Mouse (Mus musculus) layer of hippocampus, adult 18-20 months (tissue): Measurements from ENCODE around the gene Ube2e3. TPM values are rescaled to one million over a fixed set of nuclear protein-coding genes. Genes with fewer than 3 reads are reported as not detected.

Source experiments
- DNase-seq, 2 experiments: peaks; one replicate each; pipeline ENCODE4 v3.0.0; 2022; ENCODE audit warnings: low spot score in 2 of 2
- long read RNA-seq: library from polyadenylated mRNA; stranded (forward); transcript quantifications from one replicate; pipeline ENCODE4 v2.0.0, GENCODE M21; 2021
- total RNA-seq, 2 experiments: library from RNA; stranded (reverse); gene quantifications; 2 replicates each; pipeline ENCODE4 v1.2.3; 2021

The Ube2e3 gene
- 100 to 1,000 TPM; 112 TPM for total RNA-seq
- long read RNA-seq, transcript Ube2e3-201 (6 exons, 2,249 nt), result major isoform, 80 of 94 reads
- long read RNA-seq, partial matches to known transcripts, result 2 of 94 reads
- long read RNA-seq, other reads (novel, unspliced or antisense), result 11 of 94 reads

DNA sequence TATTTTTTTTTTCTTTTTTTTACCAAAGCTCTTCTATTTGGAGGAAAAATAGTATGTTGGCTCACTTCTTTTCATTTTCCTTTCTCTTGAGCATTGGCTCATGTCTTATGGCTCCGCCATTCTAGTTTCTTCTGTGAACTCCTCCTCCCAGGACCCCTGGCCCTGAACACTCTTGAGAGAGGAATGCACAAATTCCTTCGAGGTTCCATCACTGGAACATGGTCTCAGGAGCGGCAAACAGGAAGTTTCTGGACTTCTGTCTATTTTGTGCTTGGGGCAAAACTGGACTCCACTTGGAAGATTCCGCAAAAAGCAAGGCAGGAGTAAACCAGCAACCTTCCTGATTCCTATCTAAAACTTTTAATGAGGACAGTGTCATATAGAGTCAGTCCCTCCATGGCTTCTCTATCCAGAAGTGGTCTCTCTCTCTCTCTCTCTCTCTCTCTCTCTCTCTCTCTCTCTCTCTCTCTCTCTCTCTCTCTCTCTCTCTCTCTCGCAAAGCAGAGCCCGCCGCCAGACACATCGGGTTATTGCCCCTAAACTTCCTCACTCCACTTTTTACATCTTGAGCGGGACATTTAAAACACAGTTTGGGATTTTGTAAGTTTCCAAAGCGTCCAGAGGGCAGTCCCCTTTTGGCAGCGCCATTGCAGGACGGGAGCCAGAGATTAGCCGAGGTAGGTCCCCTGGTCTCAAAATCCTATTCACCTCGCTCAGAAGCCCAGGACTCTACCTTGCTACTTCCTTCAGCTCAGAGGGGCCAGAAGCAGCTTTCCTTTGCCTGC lies at the start of gene Ube2e3:
TSS of gene Ube2e3 (plus strand) at position 399 of the 785 bp plus-strand sequence.
- no peak for DNase-seq

DNA sequence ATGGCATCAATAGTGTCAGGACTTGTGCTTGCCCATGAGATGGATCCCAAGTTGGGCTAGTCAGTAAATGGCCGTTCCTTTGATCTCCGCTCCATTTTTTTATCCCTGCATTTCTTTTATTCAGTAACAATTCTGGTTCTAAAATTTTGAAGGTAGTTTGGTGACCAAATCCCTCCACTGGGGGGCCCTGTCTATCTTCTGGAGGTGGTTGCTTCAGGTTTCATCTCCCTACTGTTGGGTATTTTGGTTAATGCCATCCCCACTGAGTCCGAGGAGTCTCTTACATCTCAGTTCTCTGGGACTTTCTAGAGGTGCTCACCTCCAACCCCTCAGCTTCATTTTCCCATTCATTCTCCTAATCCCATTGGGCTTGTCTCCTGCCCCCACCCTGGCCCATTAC lies 38.0 kb upstream of the Ube2e3 start:
- no peak for DNase-seq

DNA sequence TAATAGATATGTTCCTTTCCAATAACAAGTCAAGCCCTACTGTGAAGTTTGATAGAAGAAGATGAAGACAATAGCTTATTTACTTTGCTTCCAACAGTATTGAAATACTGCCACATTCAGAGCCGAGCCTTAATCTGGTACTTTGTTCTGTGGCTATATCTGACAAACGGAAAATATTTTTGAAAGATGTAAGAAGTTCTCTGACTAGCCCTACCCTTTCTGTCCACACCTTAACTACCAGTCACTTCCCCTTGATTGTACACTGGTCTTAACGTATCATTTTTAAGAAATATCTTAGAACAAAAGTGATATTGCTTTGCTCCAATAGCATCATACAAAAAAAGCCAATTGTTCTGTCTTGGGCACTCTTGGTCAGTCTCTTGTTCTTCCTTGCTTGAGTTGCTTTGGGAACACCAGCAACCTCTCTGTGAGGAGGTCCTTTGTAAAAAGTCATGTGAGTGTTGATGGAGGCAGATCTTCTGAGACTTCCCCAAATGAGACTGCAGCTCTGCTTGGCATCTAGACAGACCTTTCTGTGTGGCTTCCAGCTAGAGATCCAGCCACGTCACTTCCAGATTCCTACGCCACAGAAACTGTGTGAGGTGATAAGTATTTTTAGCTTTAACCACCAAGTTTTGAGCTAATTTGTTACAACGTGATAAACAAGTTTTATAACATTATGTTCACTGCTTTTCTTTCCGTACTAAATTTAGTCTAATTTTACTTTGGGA lies 26.3 kb upstream of the Ube2e3 start:
- no peak for DNase-seq

DNA sequence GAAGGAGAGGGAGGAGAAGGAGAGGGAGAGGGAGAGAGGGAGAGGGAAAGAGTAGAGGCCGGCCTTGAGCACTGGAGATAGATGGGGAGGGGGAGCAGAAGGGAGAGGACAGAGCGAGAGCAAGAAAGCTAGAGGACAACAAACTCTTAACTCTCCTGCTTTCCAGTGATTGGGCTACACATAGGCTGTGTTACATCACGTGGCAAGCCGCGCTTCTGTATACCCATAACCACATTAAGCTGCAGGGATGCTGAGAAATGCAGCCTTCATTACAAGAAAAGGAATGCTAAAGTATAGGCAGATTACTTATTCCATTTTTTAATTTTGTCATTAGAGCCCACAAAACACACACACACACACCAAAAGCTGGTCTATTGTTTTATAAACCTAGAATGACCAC lies 23.6 kb upstream of the Ube2e3 start:
- DNase-seq, result no peak

DNA sequence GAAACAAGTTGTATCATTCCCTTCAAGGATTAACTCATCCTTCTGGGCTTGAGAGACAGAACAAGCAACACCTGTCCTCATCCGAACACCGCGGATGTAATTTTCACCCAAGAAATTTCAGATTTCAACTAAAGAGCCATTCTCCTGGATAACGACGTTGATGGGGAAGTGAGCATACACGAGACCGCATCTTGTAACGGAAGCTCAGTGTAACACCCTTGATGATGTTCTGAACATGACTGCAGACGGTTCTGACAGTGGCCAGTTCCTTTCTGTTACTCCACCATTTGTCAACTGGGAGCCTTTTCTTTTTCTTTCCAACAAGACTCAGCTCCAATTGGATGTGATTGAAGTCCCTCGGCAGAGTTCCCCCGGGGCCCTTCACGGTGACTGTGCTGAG lies 22.6 kb upstream of the Ube2e3 start:
- DNase-seq, result no peak

DNA sequence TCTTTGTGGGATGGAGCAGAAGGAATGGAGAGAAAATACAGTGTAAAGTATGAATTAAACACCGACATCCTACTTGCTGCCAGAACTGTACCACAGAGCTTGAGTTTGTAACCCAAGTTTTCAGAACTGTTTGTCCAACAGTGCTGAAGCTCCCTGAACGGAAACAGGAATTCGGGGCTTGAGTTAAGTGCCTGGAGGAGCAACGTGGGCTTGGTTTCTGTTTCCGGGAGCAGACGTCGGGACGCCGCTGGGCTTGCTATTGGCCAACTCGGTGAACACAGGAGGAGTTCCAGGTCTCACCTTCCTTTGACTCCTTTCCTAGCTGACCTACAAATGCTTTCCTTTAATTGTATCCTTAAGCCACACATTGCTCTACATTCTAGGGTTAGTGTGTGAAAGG lies 22.2 kb upstream of the Ube2e3 start:
- DNase-seq, result no peak

DNA sequence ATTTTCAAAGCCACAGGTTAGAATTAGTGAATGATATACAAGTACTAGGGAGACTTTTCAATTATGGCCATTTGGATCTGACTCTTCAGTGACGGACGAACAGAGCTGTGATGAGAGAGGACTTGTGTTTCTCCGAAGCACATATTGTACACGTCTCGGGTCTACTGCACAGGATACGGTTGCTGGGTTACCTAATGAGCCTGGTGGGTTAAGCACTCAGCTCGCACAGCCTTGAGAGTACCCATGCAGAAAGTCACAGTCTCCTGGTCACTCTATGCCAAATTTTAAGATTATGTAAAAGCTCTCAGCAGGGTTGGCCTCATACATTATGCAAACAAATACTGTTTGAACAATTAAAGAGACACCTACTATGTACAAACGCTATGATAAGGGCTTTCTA lies 13.6 kb upstream of the Ube2e3 start:
- no peak for DNase-seq

DNA sequence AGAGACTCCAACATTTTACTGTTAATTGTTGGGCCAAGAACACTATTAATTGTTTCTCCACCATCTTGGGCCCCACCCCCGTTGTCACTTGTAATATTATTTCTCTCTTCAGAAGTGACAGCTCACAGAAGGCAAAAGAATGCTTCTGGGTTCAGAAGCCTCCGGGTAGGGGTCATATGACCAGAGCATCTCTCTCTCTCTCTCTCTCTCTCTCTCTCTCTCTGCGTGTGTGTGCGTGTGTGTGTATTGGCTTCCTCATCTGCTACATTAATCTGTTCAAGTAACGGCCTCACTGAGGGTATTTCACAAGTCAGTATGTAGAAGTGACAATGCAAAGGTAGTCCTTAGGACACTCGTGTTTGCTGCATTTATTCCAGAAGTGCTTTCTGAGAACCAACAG lies 9.3 kb upstream of the Ube2e3 start:
- DNase-seq, result no peak

DNA sequence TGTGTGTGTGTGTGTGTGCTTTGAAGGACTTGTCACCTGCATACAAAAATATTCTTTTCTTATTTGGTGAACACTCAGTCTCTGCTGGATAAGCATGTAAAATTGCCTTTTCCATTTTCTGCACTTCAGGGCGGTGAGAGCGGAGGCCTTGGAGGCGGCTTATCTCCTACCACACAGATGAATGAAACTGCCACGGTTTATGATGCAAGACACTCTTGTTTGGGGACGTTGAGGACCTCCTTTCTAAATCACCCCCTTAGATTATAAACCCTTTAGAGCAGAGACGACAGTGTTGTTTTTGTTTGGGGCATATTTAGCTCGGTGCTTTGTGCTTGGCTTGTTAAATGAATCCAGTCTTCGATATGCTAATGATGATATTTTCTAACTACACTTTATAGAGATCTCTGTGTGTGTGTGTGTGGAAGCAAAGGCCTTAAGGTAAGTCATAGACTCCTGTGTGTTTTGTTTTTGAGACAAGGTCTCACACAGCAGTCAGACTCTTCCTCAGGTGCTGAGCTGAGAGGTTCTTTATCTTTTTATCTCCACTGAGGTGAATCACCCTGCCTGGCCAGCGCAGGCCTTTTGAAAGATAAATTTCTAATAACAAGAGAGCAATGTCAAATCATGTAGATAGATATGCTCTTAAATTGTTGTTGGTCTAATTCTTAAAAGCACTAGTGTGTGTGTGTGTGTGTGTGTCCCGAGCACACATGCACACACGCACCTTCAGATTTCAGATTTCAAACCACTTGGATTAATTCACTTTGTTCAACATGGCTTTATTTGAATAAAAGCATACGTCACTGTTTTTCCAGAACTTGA lies 8.4 kb upstream of the Ube2e3 start:
- DNase-seq, result no peak

DNA sequence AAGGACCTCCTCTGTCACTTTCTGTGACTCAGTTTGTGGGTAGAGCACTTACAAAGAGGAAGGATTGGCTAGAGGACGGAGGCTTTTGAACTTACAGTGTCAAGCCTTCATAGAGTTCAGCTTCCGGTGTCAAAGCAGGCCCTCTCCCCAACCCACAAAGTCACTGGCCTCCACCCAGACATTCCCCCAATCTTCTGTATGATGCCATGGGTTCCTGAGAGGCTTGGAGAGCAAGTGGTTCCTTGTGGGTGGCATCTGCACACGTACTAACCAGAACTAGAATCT lies 7.9 kb upstream of the Ube2e3 start:
- DNase-seq, result no peak

DNA sequence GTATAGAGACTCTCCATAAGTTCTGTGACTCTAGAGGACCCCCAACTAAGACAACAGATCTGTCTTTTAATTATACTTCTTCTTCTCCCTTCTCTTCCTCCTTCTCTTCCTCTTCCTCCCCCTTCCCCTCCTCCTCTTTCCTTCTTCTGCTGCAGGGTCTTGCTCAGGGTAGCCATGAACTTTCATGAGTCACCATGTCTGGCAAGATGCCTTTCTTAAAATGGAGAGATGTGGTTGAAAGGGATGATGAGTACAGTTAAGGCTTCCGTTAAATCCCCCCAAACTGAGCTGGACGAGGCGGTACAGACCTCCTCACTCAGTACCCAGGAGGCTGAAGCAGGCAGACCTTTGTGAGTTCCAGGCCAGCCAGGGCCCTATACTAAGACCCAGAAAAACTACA lies 3.8 kb upstream of the Ube2e3 start:
- no peak for DNase-seq

DNA sequence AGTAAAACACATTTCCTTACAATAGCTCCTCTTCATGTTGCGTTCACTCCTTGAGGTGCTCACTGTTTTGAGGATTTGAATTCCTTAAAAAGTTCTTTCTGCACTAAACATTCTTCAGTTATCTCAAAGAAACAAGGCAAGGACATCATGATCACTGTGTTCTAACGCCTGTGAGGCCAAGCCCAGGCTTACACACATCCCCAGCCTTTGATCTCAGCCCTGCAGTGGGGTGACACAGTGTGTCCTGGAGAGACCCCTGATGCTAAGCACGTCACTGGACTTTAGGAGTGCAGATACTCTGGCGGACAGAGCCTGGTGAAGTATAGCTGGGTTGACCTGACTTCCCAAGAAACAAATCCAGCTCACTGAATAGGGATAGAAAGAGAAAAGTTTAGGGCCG lies 3.1 kb upstream of the Ube2e3 start:
- DNase-seq, result no peak

DNA sequence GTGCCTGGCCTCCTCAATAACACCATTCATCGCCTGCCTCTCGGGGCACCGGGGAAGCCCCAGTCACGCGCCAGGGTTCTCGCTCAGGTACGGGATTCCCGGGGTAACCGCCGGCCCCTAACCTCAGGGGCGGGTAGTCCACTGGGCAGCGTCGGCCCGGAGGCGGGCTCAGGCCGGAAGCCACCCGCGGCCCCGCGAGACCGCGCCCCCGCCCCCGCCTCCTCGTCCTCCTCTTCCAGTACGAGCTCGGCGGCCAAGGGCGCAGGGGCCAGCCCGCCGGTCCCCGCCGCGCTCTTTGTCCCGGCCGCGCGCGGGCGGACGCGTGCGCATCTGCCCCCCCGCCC lies 559 bp downstream of the Ube2e3 start:
- peak in 1 of 2 experiments; percentile 57 for DNase-seq

DNA sequence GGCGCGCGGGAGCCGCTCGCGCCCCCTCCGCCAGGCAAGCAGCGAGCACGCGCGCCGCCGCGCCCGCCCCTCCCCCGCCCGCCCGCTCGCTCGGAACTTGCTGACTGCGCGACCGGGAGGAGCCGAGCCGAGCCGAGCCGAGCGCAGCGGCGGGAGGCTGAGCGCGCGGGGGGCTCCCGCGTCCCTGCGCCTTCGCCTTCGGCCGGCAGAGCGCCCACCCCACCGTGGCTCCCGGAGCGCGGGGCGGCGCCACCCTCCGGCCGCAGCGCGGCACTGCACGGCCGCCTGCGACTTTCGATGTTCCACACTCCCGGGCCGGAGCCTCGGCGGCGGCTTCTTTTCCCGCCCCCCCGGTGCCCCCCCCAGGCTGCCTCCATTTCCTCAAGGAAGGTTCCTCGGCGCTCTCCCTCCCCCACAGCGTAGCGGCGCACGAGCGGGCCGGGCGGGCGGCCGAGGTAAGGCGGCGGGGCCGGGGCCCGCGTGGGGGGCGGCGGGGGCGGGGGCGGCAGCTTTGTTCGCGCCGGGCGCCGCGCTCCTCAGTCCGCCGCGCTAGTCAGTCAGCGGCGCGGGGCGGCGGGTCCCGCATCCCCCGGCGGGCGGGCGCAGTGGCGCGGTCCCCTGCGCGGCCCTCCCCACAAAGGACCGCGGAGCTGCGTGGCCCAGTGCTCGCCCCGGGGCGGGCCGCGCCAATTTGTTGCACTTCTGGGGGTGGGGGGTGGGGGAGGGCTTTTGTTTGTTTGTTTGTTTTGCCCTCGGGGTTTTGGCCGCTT lies 1.2 kb downstream of the Ube2e3 start:
- DNase-seq, result peak; percentile 70 to 85

DNA sequence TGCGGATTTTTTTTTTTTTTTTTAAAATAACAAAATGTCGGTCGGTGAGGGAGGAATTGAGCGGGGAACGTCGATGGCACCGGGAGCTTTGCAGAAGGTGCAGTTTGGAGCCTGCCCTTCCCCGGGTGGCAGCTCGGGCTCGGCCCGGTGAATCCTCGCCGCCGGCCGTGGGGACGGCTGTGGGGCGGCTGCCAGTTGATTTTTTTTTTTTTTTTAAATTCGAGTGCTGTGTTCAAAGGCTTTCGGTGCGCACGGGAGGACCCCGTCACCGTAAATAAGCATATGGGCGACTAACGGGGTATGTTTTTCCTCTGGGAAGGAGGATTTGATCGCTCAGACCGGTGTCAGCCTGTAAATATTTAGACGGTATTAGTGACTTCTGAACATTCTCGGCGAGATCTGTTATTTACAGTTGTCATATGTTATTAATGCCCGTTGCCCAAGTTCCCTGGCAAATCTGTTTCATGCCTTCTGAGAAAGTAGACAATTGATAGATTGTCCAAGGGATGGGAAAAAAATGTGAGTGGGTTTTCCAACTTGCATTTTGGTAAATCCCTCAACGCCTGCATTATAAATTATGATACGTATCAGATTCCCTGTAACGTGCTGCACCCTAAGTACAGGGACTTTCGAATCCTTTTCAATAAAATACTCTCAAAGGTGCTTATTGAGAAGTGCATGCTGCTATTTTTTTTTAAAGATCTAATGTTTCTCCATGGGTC lies 2.0 kb downstream of the Ube2e3 start:
- peak in 1 of 2 experiments; percentile 44 for DNase-seq

DNA sequence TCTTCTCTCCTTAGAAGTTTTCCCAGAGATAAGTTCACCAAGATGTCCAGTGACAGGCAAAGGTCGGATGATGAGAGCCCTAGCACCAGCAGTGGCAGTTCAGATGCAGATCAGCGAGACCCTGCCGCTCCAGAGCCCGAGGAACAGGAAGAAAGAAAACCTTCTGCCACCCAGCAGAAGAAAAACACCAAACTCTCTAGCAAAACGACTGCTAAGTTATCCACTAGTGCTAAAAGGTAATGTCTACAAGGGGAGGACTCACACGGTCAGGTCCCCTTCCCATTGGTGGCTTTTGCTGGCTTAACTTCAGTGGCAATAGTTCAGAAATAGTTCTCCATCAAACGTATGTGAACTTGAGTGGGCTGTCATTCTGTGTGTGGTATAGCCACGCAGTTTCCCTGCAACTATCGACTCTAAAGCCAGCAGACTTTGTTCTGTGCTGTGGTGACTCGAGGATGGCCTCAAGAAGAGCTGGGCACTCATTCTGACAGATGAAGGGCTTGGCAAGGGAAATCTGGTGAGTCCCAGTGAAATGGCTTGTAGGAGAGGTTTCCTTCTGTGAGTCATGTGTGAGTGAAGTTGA lies 2.6 kb downstream of the Ube2e3 start:
- DNase-seq, result peak in 1 of 2 experiments; percentile 17

DNA sequence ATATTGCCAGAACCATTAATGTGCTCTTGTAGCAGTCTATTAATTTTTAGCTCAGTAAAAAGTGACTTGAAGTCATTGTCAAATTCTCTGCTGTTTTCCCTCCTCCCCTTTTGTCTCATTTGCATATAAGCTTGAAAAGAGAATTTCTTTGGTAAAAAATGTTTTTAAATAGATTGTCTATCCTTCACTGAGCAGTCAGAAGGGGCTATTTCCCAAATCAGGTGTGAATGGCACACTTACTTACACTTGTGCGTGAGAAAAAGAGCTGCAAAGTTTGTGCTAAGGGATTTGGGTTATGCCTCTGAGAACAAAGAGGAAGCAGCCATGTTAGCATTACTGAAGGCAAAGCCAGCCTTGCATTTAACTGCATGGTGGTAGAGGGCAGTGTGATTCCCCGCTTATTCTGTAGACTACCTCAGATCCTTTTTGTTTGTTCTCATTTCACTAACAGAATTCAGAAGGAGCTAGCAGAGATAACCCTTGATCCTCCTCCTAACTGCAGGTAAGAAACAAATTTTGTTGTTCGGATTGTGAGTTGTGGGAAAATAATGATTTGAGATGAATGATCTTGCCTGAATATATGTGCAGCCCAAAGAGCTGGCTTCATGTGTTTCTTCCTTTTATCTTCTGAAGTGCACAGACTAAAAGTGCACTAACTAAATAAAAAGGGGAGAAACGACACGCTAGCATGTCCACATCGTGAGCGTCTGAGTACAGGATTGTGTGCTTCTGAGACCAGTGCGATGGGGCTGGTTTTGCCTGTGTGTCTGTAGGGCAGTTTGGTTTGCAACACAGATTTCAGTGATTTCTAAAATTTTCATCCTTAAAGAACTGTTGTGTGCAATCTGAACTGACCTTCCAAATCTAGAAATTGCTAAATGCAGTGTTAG lies 4.3 kb downstream of the Ube2e3 start:
- peak in 1 of 2 experiments; percentile 67 for DNase-seq

DNA sequence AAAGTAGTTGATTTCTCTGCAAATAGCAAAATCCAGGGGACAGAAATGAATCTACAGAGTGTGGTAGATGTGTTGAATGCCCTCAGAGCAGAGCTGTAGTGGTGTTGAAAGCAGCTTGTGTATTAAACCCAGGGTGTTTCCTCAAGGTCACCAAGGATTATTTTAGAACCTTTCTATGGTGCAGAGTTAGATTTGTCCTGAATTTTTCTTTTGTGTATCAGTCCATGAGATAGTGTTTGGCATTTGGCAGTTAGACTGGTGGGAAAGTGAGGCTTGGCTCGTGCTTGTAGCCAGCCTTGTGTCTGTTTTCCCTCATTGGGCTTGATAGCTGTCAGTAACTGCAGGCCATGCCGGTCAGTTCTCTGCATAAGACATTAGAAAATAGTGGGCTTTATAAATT lies 6.0 kb downstream of the Ube2e3 start:
- no peak for DNase-seq

DNA sequence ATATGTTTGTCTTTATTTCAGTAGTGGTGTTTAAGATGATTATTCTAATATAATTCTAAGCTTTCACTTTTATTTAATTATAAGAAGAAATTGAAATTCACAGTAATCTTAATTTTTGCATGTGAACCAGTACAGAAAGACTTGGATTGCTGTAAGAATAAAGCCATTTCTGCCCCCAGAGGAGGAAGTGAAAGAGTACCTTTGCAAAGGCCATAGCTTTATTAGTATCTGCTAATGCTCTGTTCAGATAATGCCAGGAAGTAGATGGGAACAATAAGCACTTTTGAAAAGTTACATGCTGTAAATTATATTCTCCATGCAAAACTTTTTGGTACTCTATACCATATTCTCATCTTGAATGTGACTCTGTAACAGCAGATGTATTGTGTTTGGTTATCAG lies 8.1 kb downstream of the Ube2e3 start:
- no peak for DNase-seq
